Mouse (Mus musculus): ENCODE results near the gene Srrm2.

DNA sequence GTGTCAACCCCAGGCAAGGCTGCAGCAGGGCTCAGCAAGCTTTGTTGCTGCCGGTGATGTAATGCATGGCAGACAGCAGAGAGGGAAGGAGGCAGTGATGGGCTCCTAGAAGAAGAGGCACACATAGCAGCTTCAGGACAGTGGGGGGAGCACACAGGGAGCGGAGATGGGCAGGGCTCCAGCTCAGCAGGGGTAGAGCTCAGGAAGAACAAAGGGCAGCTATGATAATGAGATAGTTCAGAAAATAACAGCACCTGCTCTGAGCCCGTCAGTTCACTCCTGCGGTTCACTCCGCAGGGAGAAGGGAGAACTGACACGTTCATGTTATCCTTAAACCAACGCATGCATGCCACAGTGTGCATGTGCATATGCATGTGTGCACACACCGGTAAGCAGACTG, 31.5 kb upstream of the Srrm2 start:
- peak; percentile 32; the same call in 1 of the 2 replicates for TF ChIP-seq POLR2A (IDR thresholded peaks at IDR 0.05; ENCODE audit: low read depth, low read length)
- TF ChIP-seq CTCF (IDR thresholded peaks at IDR 0.05; ENCODE audit: extremely low read depth, insufficient read length, insufficient replicate concordance, low read depth, low read length) = no peak
